Mouse (Mus musculus) induced T-regulatory cell, adult 2 months (primary cell): ENCODE data around the gene Qtrt1.
"Not testable (repeated sequence)": the region's sequence is repeated elsewhere in the genome, so short reads cannot be mapped to it uniquely, and the experiment has no call there.

Experiments
- DNase-seq: peaks from one replicate; pipeline ENCODE4 v3.0.0-alpha.2; 2012; ENCODE audit warnings: low read depth

Gene Qtrt1

DNA sequence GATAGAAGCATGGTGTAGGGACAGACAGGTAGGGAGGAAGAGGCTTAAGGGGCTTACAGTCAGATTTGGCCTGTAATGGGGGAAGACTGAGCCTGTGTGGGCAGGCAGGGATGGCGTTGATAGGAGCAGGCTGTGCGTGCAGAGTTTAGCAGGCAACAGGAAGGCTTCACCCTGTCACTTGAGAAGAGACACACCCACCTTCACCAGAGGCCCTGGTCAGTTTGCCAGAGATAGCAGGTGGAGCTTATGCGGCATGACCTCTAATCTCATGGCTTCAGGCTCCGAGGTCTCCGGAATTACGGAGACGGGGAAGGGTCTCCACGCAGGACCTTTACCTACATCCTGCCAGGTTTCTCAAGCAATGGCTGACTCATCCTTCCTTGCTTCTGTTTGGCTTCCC, 40.2 kb downstream of the Qtrt1 start:
- no peak for DNase-seq

DNA sequence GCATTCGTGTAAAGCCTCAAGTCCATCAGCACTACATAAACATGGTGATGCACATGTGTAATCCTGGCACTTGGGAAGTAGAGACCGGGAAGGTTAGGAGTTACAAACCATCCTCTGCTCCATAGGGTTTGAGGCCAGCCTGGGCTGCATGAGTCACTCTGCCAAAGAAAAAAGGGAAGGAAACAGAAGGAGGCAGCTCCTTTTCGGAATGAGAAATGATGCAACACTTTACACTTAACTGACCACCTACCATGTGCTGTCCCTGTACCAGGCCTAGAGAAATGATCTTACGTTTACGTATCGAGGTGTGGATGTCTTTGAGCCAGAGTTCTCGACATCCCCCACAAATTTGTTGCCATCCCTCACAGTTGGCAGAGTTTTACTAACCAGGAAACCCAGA, 41.4 kb downstream of the Qtrt1 start:
- no peak for DNase-seq

DNA sequence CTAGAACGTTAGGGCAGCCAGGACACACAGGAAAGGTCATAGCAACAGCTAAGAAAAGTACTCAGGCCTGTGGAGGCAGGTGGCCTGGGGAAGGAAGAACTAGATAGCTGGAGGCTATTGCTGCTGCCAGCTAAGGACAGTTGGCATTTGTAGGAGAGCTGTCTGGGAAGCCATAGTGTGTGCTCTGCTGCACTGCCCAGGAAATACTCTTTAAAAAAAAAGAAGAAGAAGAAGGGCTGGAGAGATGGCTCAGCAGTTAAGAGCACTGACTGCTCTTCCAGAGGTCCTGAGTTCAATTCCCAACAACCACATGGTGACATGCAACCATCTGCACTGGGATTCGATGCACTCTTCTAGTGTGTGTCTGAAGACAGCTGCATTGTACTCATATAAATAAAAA, 41.8 kb downstream of the Qtrt1 start:
- DNase-seq: no peak

DNA sequence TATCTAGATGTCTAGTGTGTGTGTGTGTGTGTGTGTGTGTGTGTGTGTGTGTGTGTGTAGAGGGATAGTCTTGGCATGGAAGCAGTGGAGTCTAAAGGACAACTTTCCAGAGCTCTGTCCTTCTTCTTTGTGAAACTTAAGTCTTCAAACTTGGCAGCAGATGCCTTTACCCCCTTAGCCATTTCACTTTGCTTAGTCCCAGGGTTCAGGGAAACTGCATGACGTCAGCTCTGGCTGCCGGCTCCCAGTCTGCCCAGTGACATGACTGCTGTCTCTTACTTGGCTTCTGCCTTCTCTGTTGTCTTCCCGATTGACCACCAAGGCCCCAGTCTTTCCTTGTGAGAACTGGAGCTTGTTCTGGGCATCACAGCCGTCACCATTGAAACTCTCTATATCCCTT, 42.9 kb downstream of the Qtrt1 start:
- no peak for DNase-seq

DNA sequence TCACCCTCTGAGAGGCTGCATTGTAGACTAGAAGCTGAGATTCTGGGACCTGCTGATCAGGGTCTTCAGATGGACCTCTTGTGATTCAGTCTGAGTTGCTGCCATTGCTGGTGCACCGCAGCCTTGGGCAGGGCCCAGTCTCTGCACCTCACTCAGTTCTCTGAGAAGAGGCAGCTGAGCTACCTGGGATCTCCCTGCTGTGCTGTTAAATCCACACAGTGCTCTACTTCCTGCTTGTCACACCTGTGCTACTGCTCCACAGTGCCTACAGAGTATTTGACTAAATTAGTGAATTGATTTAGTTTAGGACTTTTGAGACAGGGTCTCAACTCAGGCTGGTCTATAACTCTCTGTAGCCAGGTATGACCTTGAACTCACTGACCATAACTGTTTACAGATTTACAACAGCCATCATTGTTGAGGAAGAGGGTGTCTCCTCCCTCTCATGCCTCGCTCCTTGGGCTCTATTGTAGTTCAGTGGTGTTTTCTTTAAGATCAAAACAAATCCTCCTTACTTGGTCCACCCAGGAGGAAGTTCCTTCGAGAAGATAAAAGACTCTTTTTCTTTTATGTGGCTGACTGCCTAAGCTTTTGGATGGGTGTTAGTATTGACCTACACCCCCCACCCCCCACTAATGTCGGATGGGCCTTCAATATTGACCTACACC, 43.6 kb downstream of the Qtrt1 start:
- peak; percentile 48 for DNase-seq

DNA sequence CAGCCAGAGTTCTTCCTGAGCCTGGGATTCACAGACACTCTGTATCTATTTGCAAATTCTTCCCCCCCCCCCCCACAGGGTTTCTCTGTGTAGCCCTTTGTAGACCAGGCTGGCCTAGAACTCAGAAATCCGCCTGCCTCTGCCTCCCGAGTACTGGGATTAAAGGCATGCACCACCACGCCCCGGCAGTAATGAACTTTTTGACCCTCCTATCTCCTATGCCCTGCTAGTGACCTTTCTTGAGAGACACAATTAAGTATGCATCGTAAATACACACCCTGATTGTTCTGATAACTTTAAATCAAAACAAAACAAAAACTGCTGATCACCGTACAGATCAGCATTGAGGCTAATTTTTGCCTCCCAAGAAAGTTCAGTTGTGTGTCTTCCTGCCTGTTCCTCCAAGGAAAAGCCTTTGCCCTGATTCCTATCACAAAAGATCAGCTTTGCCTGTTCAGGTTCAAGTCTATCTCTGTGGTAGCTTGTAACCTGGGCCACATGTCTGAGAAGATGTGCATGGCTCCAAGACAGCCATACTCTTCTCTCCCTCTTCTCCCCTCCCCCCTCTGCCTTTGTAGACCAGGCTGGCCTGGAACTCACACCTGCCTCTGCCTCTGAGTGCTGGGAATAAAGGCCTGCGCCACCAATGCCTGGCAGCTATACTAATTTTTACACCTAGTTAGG, 44.8 kb downstream of the Qtrt1 start:
- DNase-seq: peak; percentile 21

DNA sequence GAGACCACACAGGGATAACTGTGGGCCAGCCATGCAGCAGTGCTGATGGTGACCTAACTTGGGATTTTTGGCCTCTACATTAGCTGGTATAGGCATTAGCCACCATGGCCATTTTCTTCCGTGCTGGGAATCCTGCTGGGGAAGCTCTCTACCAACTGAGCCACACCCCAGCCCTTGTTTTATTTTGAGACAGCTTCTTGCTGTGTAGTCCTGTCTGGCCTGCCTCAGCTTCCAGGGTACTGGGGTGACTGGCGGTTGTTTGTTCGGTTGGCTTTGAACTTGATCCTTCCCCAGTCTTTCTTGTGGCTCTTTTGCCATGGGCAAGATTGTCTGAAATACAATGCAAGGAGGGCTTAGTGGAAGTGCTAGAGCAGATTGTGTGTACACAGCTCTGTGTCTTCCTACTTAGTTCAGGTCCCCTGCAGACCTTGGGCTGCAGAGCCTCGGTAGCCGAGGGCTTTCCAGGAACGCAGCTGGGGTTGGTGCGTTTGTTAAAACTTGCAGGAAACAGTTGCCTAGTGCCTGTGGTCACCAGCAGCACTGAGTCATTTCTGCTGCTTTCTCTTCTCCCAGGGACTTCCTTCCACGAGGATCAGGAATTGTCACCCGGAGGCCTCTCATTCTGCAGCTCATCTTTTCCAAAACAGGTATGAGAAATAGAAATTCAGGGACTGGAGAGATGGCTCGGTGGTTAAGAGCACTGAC, 45.4 kb downstream of the Qtrt1 start:
- no peak for DNase-seq

DNA sequence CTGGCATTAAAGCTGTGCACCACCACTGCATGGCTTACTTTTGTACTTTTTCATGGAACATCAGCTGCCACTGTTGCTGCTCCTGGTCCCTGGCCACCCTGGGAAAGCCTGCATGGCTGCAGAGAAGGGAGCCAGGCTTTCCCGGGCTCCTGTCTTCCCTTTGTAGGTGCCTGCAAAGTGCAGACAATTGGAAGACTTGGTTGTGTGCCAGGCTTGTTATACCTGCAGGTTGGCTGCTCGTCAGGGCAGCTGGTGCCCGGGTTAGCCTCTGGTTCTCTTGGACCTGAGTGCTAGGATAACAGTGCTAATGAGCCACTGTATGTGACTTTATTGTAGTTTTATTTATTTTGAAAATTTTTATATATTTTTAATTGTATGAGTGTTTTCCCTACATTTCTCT, 47.2 kb downstream of the Qtrt1 start:
- DNase-seq: no peak

DNA sequence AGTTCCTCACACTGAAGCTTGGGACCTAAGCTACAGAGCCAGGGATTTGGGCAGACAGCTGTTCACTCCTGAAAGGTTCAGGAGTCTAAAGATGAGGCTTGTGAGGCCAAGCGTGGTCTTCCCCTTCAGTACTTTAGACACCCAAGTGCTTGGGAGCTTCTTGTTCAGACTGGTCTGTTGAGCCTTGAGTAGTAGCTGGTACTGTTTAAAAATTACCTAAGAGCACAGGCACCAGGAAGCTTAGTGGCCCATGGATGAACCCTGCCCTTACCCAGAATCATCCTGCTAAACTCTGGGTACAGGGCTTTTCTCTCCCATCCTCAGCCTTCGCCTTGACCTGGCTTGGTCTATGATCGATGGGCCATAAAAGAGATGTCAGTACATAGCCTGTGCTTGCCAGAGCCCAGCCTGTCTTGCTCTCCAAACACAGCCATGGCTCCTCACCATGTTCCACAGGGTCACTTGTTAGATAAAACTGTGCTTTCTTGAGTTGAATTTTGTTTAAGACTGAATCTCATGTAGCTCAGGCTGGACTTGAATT, 48.8 kb downstream of the Qtrt1 start:
- no peak for DNase-seq

DNA sequence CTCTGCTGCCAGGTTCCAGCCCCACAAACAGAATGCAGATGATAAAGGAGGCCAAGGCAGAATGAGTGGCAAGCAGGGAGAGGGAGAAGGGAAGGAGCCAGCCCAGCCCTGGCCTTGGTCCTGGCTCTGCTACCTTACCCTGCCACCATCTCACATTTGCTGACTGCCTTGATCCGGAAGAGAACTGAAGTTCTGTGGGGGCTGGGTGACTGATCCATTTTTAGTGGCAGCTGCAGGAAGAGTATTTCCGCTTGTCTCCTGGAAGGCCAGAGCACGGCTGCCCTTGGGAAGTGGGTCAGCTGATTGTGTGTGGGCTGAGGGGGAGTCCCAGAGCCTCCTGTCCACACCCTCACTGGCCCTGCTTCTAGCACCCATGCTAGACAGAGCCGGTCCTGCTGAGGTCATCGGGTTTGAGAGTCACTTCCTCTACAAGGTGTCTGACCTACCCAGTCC, 51.5 kb downstream of the Qtrt1 start:
- DNase-seq: peak; percentile 35

DNA sequence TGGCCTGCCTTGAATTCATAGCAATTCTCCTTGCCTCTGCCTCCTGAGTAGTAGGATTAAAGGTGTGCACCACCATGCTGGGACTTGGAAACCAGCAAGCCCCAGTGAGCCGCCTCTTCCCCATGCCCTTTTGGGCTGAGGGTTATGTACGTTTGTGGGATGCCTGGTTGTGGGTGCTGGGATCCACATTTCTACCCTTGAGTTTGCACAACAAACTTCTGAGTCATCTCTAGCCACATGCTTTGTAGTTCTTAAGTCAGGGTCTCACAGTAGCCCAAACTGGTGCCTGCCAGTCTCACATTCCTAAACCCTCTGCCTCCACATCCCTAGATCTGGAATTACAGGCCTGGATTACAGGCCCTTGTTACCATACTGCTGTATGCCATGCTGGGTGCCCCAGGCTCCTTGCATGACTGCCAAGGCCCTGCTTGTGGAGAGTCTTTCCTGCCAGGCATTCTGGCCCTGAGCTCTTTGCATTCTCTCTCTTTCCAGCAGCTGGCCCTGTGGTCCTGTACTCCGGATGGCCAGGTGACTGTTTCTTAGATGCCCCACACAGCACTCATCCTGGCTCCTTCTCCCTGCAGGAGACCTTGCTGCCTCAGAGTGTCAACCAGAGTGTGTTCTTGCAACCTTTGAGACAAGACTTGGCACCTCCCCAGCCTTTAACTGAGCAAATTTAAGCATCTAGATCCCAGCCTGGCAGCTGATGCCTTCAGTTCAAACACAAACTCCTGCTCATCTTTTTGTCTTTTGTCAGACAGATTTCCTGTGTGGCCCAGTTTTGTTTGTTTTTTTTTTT, 52.3 kb downstream of the Qtrt1 start:
- DNase-seq: no peak

DNA sequence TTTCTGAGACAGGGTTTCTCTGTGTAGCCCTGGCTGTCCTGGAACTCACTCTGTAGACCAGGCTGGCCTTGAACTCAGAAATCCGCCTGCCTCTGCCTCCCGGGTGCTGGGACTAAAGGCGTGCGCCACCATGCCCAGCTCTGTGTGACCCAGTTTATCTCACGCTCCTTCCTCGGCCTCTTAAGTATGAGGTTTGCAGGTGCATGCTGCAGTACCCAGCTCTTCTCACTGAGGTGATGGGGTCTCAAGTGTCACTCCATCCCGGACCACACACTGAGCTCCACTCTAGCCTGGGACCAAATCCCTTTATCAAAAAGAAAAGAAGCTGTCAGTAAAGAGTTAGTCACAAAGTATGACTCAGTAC, 52.9 kb downstream of the Qtrt1 start:
- DNase-seq: not testable (repeated sequence)

DNA sequence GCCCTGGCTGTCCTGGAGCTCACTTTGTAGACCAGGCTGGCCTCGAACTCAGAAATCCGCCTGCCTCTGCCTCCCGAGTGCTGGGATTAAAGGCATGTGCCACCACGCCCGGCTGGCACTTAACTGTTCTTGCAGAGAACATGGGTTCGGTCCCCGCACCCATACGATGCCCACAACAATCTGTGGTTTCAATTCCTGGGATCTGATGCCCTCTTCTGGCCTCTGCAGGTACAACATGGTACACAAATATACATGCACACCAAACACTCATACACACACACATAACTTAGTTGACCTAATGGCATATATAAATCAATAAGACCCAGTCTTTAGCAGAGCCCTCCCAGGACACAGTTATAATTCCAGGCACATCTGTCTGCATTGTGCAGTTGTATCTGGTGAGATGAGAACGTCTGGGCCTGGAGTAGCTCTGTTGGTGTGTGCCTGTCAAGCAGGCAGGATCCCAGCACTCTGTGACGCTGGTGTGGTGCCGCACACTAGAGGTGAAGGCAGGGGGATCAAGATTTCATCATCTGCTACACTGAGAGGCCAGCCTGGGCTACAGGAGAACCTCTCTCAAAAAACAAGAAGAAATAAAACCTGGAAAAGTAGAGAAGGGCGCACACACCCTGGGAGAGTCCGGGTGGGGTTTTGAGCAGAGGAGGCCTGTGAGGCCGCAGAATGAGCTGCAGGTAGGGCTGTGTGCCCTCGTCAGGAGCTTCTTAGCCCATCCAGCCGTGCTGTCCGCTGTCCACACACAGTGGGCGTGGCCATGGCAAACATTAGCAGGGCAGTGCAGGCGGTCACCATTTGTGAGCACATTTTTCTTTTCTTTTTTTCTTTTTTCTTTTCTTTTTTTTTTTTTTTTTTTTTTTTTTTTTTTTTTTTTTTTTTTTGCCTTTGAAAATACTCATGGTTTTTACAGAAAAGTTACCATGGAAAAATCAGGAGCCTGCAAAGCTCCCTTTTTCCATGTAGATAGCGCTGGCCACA, 57.7 kb downstream of the Qtrt1 start:
- peak; percentile 79 for DNase-seq
